9 mouse cellular contexts compared by ENCODE assay signal in the genomic region with DNA sequence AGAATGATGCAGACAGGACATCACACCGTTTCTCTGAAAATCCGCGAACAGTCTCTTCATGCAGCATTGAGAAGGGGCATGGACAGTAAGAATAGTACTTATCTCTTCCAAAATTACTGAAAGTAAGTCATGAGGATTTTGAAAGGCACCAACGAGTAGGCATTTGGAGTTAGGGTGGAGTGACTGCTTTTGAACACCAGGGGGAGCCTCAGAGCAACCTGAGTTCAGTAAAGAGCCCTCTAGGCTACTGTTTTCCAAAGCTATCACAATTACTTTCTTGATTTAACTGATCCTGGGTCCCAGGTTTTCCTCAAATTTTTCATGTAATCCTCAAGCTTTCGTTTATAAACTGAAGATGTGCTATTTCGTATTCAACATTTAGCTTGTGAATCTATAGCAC. TPM values are rescaled to one million over a fixed set of nuclear protein-coding genes. Genes with fewer than 3 reads are reported as not detected.
A peak's percentile ranks its signal among the peaks of the same experiment; 100 is the strongest.
DNase-seq lines count a peak whose midpoint lies in the region; TF ChIP-seq lines count a peak whose summit lies in the region.
"Had no signal": no experiment of that assay in that cellular context is flagged by ENCODE, and none has a peak within 500 bp of the region (broad histone marks: within the 10 kb centered on the region; RNA-seq: fewer than 3 reads in every experiment).

No protein-coding gene starts in this region.

- WGBS in heart, embryonic 10.5 days = 23% methylated on average over 6 of the region's 6 CpGs

- no peaks in the 10 kb centered on the region for H3K36me3 ChIP-seq in heart, embryonic 10.5 days
- no peaks in the 10 kb centered on the region for H3K36me3 ChIP-seq in E14TG2a.4 (ENCODE audit: insufficient read depth, low read length)
- H3K36me3 ChIP-seq: liver, embryonic 15.5 days had no signal

- H3K27me3 ChIP-seq in heart, embryonic 10.5 days (ENCODE audit: insufficient read depth, poor library complexity, severe bottlenecking) = no peaks in the 10 kb centered on the region
- H3K27me3 ChIP-seq in E14TG2a.4 (ENCODE audit: insufficient read depth, low read length) = no peaks in the 10 kb centered on the region
- H3K27me3 ChIP-seq: liver, embryonic 15.5 days had no signal

- no peak for TF ChIP-seq POLR2A in brain, embryonic 14.5 days (IDR thresholded peaks at IDR 0.05; ENCODE audit: borderline replicate concordance, extremely low read depth, insufficient read depth, insufficient read length, poor library complexity, severe bottlenecking)

- intact Hi-C loops in heart, postnatal 10 days (cut with DNase I) = loop anchor here (2.0 to 10.0 kb wide), 3 partner anchors 146 to 450 kb away; no protein-coding TSS in a partner anchor

- no peak overlapping the region for H3K27ac ChIP-seq in heart, embryonic 10.5 days
- H3K27ac ChIP-seq: liver, embryonic 15.5 days had no signal

- H3K4me1 ChIP-seq in heart, embryonic 10.5 days = no peaks in the 10 kb centered on the region
- H3K4me1 ChIP-seq in E14TG2a.4 (replicated peaks; ENCODE audit: low read depth, low read length) = no peaks in the 10 kb centered on the region
- H3K4me1 ChIP-seq: liver, embryonic 15.5 days had no signal

- peak; percentile 81 for TF ChIP-seq CTCF in E14TG2a.4 (conservative IDR thresholded peaks at IDR 0.05; ENCODE audit: low read length)
- TF ChIP-seq CTCF in brain, embryonic 14.5 days (IDR thresholded peaks at IDR 0.05; ENCODE audit: borderline replicate concordance, extremely low read depth, insufficient read depth, insufficient read length) = peak; percentile 88

- DNase-seq in heart, postnatal 10 days = peak; percentile 32 to 49
- no peak for DNase-seq in heart, embryonic 10.5 days (ENCODE audit: low spot score)
- peak; percentile 76 for DNase-seq in brain, embryonic 14.5 days (ENCODE audit: low read depth)
- DNase-seq in fibroblast of lung, adult 2 months (ENCODE audit: low read depth) = peak; percentile 21
- peak; percentile 35 to 64 for DNase-seq in layer of hippocampus, postnatal 14 days (ENCODE audit: low spot score in 2 of 2)
- peak; percentile 63 for DNase-seq in mesoderm, embryonic 11.5 days (ENCODE audit: low read depth, low spot score)
- peak; percentile 39 for DNase-seq in thymus, postnatal 4 days

- H3K9me3 ChIP-seq in heart, embryonic 10.5 days = peaks cover under 1% of the 10 kb centered on the region; the same call in 1 of the 2 replicates
- no peaks in the 10 kb centered on the region for H3K9me3 ChIP-seq in E14TG2a.4 (ENCODE audit: low read length)
- H3K9me3 ChIP-seq: liver, embryonic 15.5 days had no signal

- no peak overlapping the region for H3K4me3 ChIP-seq in heart, embryonic 10.5 days
- no peak overlapping the region for H3K4me3 ChIP-seq in E14TG2a.4 (replicated peaks; ENCODE audit: low read length)
- H3K4me3 ChIP-seq: liver, embryonic 15.5 days had no signal

RNA-seq across cellular contexts. Expression of a gene that starts 56.9 kb away (rescaled TPM):
- total RNA-seq in heart, postnatal 10 days (2021) = not detected
- polyA plus RNA-seq in heart, embryonic 10.5 days (2016; fragmentation: Nextera tagmentation; extraction: Ambion mirVana) = not detected in 2 replicates
- polyA plus RNA-seq in brain, embryonic 14.5 days (2012; rRNA removed) = not detected in 2 replicates
- total RNA-seq in layer of hippocampus, postnatal 14 days (2021) = not detected
- polyA plus RNA-seq: liver, embryonic 15.5 days had no signal
